Mouse (Mus musculus) ovary, postnatal 36 days (tissue): ENCODE data around the gene Galntl6.

Experiments
- DNase-seq: peaks from one replicate; pipeline ENCODE4 v3.0.0; 2022; ENCODE audit warnings: low spot score, mixed read lengths

Gene Galntl6

GRCm38 (mm10) chr8:58912196-58912839 lies at the start of gene Galntl6:
Gene Galntl6, minus strand, starts transcription at chr8:58912640.
- DNase-seq: peak; percentile 8

DNA sequence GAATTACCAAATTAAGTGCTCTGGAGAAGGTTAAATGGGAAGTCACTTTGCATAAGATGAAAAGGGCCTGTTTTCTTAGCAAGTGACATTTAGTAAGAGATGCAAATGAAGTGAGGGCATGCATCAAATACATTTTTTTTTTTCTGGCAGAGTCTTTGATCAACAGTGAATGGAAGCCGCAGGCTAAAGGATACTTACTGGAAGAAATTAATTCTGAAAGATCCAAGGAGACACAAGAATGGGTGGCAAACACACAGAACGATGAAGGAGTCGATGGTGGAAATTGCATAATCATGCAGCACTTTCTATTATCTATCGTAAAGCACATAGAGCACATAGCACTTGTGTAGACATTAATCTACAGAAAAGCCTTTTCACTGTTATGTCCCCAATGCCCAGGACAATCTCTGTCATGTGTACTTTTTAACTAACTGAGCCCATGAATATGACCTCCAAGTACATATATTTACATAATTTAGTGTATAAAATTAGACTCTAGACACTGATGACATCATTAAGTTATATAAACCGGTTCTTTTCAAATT lies 44.8 kb upstream of the Galntl6 start:
- DNase-seq: no peak

- no peak for DNase-seq
Observed at GRCm38 (mm10) chr8:58943773-58944172, 31.3 kb upstream of the Galntl6 start.

DNA sequence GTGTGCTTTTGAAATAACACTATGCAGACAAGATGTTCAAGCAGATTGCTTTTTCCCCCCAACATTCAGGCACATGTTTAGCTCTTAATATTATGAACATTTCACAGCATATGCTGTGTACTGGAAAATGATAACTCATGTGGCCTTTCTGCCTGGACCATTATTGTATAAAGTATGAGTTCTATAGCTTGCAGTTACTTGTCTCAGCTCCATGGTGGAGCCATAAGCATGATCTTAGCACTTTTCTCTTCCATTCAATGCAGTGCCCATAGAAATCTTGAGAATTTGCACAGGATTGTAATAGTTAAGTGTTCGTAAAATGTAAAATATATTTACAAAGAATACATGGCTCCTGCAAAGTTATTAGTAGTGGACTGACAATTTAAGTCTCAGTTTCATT lies 18.6 kb upstream of the Galntl6 start:
- no peak for DNase-seq

DNA sequence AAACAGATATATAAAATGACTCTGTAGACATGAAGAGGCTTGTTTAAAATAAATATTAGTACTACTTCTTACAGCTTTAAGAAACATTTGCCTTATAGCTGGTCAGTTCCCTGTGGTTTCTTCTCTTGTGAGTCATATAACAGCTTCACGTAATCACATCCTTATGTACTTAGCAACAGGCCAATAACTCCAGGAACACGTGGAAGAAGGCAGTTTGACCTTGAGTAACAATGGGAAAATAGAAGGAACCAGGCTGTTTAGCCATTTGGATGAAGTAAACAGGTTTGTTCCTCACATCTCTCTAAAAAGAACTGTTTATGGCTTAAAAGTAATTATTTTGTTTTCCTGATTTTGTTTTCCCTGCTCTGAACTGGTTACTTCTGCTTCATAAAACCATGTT lies 2.7 kb upstream of the Galntl6 start:
- DNase-seq: no peak

DNA sequence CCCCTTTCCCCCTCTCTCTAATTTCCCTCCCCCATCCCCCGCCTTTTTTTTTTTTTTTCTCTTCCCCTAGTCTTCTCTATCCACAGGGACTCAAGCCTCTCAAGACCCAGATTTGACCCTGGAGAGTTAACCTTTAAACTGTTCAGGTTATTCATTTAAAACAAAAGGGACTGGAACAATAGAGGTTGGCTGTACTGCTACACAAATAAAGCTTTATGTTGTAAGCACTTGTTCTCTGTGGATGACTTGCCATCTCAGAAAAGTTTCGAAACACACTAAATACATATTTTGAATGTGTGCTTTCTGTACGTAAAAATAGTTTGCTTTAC lies 1.2 kb upstream of the Galntl6 start:
- no peak for DNase-seq

DNA sequence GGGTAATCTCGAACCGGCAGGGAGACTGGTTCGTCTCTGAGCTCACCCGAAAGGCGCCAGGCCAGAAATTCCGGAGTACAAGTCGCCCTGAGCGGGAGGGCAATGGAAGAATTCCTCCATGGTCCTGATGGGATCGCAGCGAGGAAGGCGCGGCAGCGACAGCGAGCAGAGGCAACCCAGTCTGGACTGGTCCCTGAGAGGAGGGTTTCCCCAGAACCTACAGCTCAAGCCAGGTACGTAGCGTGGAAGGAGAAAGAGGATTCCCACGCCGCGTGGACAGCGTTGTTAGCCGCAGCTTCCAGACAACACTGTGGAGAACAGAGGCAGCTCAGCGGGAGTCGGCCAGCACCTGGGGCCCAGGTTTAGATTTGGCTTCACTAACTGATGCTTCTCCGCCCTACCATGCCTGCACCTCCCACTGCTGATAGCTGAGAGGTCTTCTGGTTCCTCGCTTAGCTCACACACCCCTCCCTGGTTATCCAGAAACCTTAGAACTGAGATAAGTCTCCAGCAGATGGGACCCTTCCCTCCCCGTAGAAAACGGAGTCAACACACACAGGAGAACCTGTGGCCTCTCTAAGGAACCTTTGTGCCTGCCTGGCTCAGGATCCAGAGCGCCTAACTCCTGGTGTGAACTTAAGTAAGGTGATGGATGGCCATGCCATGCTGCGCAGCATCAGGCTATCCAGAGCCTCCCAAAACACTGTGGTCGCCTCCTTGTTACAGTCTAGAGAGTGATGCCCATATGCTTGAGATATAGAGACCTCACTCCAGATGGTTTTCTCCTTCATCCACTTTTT lies 600 bp upstream of the Galntl6 start:
- DNase-seq: no peak

DNA sequence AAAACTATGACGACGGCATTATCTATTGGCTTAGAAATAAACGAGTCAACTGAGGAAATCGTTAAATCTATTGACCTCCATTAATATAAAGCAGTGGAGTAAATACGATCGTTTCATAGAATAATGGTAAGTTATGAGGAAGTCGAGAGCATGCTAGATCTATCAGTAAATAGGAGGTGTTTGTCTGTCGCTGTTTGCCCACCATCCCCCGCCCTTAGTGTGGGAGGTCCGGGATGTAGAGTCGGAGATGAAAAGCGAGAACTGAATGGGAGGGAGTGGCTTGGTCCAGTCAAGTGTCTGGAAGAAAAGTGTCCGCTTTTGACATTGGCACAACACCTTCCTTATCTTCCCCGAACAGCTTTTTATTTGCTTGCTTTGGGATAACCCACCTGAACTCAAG lies 763 bp downstream of the Galntl6 start, which contains the start of gene BC030500:
Gene BC030500, plus strand, starts transcription at position 79 of the 400 bp plus-strand sequence.
- DNase-seq: no peak

GRCm38 (mm10) chr8:58904465-58904864 lies 8.0 kb downstream of the Galntl6 start:
- no peak for DNase-seq

GRCm38 (mm10) chr8:58895960-58896359 lies 16.5 kb downstream of the Galntl6 start:
- no peak for DNase-seq

GRCm38 (mm10) chr8:58890591-58890990 lies 21.8 kb downstream of the Galntl6 start:
- DNase-seq: no peak

GRCm38 (mm10) chr8:58886405-58886804 lies 26.0 kb downstream of the Galntl6 start:
- no peak for DNase-seq

GRCm38 (mm10) chr8:58824347-58824746 lies 88.1 kb downstream of the Galntl6 start:
- DNase-seq: no peak

- DNase-seq: no peak
Observed at GRCm38 (mm10) chr8:58805190-58805589, 107.2 kb downstream of the Galntl6 start.

- DNase-seq: no peak
Observed at GRCm38 (mm10) chr8:58801847-58802246, 110.6 kb downstream of the Galntl6 start.

- DNase-seq: no peak
Observed at GRCm38 (mm10) chr8:58753769-58754168, 158.7 kb downstream of the Galntl6 start.

DNA sequence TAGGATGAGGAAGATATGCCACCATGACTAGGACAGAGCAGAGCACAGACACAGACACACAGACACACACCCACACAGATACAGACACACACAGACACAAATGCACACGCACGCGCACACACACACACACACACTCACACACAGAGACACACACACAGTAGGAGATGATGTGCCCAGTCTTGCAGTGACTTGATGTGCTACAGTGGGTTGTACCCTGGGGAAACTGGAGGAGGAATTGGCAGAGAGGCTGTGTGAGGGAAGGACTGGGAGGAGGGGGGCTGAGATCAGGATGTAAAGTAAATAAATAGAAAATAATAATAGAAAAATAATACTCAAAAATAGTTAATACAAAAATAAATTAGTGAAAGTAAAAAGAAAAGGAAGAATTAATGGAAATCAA lies 174.5 kb downstream of the Galntl6 start:
- no peak for DNase-seq

GRCm38 (mm10) chr8:58691761-58692160 lies 220.7 kb downstream of the Galntl6 start:
- no peak for DNase-seq

DNA sequence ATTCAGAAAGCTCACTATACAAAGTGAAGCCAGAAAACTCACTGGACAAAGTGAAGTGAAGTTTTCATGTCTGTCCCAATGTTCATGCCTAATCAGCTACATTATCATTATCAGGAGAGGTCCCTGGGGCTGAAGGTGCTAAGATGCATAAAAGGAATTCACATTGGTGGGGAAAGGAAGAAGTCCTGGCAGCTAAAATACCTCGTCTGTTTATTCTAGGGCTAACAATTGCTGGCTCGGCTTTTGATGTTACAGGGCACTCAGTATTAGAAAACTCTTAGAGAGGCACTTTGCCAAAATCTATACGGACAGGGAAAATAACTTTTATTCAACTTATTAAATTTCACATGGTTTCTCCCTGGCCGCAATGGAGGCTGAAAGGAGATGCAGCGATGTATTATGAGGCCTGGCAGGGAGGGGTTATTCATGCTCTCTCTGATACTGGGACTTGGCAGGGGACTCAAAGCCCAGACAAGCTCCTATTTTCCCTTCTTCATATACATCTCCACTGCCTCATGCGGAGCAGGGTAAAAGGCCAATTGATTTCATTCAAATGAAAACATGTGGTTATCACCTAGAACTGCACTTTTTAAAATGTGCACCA lies 234.5 kb downstream of the Galntl6 start:
- no peak for DNase-seq

DNA sequence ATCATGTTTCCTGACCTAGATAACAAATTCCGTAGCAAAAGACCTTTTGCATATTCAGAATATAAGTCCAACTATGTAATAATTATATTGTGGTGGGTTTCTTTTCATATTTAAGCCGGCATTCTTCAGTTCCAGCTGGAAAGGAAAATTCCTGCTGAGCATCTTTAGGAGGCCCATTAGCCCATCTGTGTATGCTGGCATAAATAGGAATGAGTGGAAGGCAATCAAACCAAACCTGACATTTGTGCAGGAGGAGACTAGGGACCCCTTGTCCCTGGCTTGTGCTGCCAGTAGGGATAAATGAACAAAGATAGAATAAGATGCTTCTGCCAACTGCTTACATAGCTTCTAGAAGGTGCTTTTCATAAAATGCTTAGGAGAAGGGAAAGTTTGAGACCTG lies 243.4 kb downstream of the Galntl6 start:
- no peak for DNase-seq

DNA sequence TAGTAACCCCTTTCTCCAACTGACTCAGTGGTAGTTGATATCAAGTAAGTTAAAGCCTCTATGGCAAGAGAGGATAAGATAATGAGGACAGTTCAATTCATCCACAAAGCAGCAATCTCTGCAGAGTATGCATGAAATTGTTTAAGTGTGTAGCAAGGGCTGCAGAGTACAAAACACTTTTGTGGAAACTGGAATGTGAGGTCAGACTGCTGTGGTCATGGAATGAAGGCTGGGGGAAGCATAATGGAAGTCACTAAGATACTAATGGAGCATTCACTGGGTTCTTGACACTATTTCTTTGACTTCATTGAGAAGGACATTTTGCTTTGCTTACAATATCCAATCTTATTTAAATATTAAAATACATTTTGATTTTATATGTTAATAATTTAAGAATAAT lies 252.4 kb downstream of the Galntl6 start:
- DNase-seq: no peak

DNA sequence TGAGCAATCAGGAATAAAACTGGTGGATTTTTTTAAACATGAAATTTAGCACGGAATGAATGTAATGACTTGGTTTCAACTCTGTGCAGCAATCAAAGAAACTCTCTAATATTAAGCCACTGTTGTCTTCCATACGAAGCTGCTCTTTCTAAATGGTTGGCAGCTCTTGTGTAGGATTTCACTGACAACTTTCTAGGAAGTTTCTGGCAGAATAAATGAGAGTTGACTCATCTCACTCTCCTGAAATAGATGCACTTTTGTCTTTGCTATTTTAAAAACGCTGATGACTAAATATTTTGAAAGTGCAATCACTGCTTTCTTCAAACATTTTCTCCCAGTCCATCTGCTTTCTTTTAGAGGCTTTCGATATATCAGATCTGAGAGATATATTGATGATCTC lies 256.8 kb downstream of the Galntl6 start:
- no peak for DNase-seq

DNA sequence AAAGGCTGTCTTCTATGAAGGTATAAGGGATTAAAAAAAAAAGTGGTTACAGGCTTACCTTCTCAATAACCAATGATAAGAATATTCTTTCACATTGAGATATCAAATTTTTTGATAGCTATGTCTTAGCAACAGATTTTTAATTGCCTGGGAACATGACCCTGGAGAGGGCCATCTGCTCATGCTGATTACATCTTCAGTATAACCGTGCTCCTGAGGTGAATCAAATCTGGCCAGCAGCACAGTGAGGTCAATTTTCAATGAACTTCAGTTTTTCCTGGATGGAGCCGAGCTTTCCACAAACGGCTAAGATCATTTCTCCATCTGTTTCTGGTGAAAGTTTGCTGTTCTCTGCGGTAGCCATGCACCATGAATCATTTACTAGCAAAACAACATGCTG lies 306.0 kb downstream of the Galntl6 start:
- DNase-seq: no peak
